Mouse (Mus musculus) spleen, postnatal 36 days (tissue): ENCODE data around the gene Gabbr2.

Source experiments
- DNase-seq, 2 experiments: peaks; one replicate each; pipeline ENCODE4 v3.0.0; 2022; ENCODE audit warnings: low spot score in 2 of 2, mixed read lengths in 1 of 2

The Gabbr2 gene

GRCm38 (mm10) chr4:46991016-46991958, at the start of gene Gabbr2:
Gabbr2 (minus strand) TSS chr4:46991873.
- no peak for DNase-seq

GRCm38 (mm10) chr4:47039586-47039985, 47.9 kb upstream of the Gabbr2 start:
- no peak for DNase-seq

- DNase-seq: peak; percentile 43 to 45
These were observed 45.6 kb upstream of the Gabbr2 start for GRCm38 (mm10) chr4:47037321-47037657.

- DNase-seq: no peak
These were observed 45.0 kb upstream of the Gabbr2 start for GRCm38 (mm10) chr4:47036486-47037320.

DNA sequence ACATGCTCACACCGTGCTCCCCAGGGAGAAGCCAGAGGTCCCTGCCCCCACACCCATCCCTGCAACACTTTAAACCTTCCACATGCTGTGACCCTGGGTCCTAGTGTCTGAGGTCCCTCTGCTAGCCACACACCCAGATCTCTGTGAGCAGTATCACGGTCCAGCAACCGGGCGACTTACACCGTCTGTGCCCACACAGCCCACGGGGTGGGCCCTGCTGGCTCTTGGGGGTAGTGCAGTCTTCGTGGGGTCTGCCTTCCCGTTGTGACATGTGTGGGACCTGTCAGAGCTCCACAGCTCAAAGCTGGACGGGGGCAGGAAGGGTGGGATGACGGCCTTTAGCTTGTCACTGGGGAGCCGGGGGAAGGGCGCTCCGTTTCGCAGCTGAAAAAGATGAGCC, 43.9 kb upstream of the Gabbr2 start:
- DNase-seq: no peak

DNA sequence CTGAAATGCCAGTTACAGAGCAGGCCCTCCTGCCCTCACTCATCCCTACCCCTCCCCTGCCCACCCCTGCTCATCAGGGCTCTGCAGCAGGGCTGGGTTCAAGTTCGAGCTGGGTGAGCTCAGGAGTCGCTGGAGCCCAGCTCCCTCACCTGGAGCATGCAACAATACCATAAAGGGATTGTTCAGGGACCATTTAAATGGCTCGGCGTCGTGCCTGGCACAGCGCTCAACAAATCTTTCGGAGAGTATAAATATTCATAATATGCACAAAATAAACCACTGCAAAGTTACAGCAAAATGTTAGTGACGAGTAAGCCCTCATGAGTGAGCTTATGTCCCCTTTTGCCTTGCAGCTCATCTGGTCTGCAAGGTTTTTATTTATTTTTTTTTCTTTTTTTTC, 40.5 kb upstream of the Gabbr2 start:
- no peak for DNase-seq

GRCm38 (mm10) chr4:47028791-47029190, 37.1 kb upstream of the Gabbr2 start:
- DNase-seq: no peak

DNA sequence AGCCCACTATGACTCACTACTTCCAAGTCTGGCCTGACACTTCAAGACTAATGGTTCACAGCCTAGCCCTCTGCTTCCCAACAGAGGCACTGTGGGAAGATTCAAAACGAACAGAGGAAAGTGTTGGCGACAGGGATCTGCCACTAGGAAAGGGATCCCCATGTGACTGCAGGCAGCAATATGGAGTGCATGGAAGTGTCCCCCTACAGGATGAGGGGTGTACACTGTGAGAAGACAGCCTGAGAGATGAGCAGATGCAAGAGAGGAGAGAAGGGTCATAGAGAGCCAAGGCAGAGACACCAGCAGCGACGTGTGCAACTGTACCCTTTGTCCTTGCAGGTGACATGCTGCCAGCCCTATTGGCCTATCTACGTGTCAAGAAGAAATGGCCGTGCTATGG, 32.3 kb upstream of the Gabbr2 start:
- DNase-seq: no peak

DNA sequence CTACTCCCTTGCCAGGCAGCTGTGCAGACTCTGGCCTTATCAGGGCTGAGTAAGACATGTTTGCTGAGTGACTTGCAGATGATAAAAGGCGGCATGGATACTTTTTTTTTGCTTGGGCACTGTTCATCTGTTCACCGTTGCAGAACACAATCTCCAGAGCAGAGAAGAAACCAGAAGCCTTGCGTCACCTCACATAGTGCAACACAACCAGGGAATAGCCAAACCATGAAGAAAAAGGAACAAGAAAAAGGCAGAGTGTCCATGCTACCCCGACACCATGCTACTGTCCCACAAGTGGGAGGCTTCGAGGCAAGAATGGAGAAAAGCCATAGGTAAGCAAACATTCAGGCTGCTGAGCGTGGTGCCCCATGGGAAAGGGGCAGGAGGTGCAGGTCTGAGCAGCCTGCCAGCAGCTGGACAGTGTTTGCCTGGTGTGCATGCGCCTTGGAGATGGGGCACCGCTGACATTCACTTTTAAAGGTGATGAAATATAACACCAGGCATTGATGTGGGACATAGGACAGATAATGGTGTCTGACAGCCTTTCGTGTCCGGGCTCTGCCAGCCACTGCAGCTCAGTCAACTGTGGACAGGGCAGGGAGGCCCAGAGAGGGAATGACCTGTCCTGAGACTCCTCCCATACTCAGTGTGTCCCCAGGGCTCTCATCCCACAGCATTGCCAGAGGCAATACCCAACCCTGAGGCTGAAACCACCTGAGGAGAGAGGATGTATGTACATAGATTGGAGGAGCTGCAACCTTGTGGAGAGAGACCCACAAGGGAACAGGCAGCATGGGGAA, 31.3 kb upstream of the Gabbr2 start:
- DNase-seq: no peak

- DNase-seq: peak; percentile 36 to 52
These were observed 28.9 kb upstream of the Gabbr2 start for GRCm38 (mm10) chr4:47020563-47020962.

- no peak for DNase-seq
These were observed 23.5 kb upstream of the Gabbr2 start for GRCm38 (mm10) chr4:47015156-47015555.

DNA sequence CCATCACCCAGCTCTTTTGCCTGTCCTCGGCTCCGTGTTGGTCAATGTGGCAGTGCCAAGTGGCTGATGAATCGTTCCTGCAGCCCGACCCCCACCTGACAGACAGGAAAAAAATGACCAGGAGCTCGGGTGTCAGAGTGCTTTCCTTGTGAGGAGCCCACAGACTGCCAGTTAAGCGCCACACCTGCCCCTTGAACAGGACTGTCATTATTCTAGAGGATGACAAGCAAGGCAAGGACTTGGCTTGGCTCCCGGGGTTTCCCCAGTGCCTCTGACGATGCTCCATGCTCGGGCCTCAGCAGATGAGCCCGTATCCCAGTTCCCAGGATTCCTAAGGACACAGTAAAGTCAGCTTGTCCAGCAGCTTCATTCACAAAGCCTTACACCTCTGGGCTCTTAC, 20.8 kb upstream of the Gabbr2 start:
- DNase-seq: no peak

DNA sequence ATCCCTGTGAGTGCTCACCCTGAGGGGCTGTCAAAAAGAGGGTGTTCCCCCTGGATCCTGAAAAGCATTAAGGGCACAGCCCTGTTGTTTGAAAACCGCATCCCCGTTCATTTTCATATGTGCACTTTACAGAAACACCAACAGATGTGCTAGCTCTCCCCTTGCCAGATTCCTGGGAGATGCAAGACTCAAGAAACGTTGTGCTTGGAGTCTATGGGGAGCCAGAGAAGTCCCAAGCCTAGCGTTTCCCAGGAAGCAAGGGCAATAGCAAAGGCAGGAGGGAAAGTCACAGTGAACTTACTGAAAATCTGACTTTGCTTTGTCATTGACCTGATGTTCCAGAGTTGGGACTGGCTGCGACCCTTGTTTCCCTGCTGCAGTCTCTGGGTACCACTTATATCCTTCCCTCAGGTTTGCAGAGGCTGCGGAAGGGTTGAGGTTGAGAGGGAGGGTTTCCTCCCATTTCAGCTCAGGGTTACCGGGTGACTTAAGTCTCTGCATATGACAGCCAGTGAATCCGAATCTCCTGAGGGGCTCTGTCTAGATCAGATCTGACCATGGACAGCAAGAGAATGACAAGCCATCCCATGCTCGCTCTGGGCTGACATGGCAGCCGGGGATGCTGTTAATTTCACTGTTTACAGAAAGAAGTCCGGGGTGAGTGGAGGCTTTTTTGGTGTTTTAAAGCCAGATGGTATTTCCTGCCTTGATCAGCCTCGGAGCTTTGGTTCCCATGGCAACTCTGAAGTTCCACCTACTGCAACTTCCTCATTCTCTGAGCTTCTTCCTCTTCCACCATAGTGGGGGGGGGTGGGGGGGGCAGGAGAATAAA, 18.9 kb upstream of the Gabbr2 start:
- peak; percentile 85 to 88 for DNase-seq

GRCm38 (mm10) chr4:47000626-47001395, 9.1 kb upstream of the Gabbr2 start:
- peak; percentile 8 to 18 for DNase-seq

GRCm38 (mm10) chr4:46997969-46998368, 6.3 kb upstream of the Gabbr2 start:
- DNase-seq: no peak

GRCm38 (mm10) chr4:46992827-46993473, 1.3 kb upstream of the Gabbr2 start:
- DNase-seq: no peak

DNA sequence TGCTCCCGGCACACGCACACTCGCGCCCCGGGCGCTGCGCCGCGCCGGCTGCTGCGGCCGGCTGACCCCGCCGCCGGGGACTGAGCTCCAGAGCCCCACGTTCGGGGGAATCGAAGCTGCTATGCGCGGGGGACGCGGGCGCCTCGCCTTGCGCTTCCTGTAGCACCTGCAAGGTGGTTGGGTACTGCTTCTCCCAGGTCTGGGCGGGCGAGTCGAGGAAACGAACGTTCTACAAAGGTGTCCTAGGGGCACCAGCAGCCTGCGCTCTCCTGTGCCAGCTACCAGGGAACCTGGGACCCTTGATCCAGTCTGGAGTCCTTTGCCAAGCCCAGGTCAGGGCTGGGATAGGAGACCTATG, 265 bp upstream of the Gabbr2 start:
- DNase-seq: no peak

- no peak for DNase-seq
These were observed 1.2 kb downstream of the Gabbr2 start for GRCm38 (mm10) chr4:46990281-46991015.

- DNase-seq: no peak
These were observed 1.8 kb downstream of the Gabbr2 start for GRCm38 (mm10) chr4:46989842-46990241.
